Mouse (Mus musculus): Measurements from ENCODE around the gene Fam229a.
"Not testable (repeated sequence)": the region's sequence is repeated elsewhere in the genome, so short reads cannot be mapped to it uniquely, and the experiment has no call there.

Gene Fam229a

GRCm38 (mm10) chr4:129490972-129491880 is at the start of gene Fam229a, which contains the start of gene Tssk3:
Gene Fam229a (plus strand): TSS chr4:129491190.
Gene Tssk3 (minus strand): TSS chr4:129491022.
- no peak for DNase-seq (ENCODE audit: low read depth, low spot score)

- no peak for DNase-seq (ENCODE audit: low read depth, low spot score)
Measured at GRCm38 (mm10) chr4:129447360-129447759, 43.6 kb upstream of the Fam229a start.

DNA sequence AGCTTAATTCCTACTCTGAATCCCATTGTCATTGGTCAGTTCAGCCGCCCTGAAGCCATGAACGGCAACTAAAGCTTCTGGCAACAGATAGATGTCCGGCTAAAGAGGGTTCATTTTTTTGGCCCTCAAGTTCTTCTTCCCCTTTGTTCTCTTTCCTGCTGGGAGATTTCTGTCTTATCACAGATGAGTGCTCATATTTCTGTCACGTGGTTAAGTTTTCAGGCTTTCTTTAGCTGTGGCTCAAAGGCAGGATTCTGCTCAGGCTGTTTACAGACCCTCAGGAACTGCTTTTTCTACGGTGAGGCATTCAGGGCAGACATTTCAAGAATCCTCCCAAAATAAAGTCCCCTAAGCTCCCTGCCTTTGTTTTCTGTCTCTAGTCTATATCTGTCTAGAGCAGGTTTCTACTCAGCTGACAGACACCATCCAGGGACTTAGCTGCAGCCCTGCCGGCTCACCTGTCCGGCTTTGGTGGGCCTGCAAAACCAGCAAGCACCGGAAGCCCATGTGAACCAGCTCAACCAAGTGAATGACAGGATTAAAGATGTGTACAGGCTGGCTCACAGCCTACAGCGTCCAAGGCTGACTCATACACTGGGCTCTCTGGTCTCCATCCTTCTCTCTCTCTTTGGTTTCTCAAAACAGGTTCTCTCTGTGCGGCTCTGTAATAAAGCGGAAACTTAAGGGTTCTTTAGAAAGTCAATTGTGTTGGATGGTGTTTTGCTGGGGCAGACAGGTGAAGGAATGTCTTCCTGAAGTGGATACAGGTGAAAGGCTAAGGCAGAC is 43.0 kb upstream of the Fam229a start:
- no peak for DNase-seq (ENCODE audit: low read depth, low spot score)

GRCm38 (mm10) chr4:129448713-129449112 is 42.3 kb upstream of the Fam229a start:
- DNase-seq (ENCODE audit: low read depth, low spot score): no peak

- no peak for DNase-seq (ENCODE audit: low read depth, low spot score)
Measured at GRCm38 (mm10) chr4:129450851-129451250, 40.1 kb upstream of the Fam229a start.

- DNase-seq (ENCODE audit: low read depth, low spot score): no peak
Measured at GRCm38 (mm10) chr4:129451471-129452169, 39.4 kb upstream of the Fam229a start.

GRCm38 (mm10) chr4:129455265-129455664 is 35.7 kb upstream of the Fam229a start:
- DNase-seq (ENCODE audit: low read depth, low spot score): peak; percentile 74

- DNase-seq (ENCODE audit: low read depth, low spot score): no peak
Measured at GRCm38 (mm10) chr4:129456126-129456525, 34.9 kb upstream of the Fam229a start.

DNA sequence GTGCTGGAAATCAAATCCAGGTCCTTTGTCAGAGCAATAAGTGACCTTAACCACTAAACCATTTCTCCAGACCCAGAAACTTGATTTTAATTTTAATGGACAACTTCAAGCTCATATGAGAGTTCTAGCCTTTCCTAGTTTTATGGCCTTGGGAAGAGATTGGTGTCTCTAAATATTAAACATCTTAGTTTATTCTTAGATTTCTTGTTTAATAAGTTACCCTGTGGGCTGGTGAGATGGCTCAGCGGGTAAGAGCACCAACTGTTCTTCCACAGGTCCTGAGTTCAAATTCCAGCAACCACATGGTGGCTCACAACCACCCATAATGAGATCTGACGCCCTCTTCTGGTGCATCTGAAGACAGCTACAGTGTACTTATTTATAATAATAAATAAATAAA is 33.7 kb upstream of the Fam229a start:
- DNase-seq (ENCODE audit: low read depth, low spot score): not testable (repeated sequence)

DNA sequence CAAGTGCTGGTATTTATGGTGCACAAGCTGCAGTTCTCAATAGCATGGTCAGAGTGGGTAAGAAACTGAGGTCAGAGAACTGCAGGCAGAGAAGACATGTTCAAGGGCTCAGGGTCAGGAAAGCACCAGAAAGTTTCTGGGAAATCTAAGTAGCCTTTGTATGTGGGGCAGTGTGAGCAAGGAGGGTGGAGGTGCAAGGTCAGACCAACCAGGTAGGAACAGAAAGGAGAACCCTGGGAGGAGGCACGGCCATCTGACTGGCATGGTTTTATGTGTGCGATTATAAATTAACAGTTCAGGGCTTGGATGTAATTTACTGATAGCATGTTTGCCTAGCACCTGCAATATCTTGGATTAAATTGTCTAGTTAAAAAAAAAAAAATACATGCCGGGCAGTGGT is 31.3 kb upstream of the Fam229a start:
- no peak for DNase-seq (ENCODE audit: low read depth, low spot score)

GRCm38 (mm10) chr4:129460827-129461182 is 30.2 kb upstream of the Fam229a start:
- no peak for DNase-seq (ENCODE audit: low read depth, low spot score)

DNA sequence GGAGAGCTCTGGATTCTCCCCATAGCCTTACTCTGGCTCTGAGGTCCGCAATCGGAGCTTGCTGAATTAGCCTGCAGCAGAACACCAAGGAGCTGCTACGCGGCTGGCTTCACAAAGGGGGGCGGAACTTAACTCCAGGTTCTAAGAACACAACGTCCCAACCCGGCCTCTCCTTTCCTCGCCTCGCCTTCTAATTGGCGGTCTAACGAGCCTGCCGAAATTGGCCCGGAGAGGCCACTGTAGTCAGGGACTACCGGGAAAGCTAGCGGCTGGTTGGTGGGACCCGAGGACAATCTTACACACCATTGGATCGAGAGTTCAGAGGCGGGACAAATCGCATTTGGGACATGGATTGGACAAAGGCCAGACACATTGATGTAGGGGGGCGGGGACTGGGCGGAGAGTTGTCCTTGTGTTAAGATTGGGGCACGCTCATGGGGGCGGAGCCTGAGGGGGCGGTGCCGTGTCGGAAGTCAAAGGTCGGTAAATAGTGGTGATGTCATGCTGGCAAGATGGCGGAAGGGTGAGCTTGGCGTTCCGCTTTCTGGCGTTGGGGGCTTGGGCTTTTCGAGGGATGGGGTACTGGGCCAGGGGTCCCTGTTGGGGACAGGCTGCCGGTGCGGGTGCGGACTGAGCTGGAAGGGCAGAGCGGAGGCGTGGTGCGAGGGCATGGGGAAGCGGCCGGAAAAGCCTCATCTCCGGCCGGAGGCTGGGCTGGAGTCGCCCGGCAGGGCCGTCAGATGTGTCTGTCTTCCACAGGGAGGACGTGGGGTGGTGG is 29.6 kb upstream of the Fam229a start, which contains the start of gene Bsdc1:
TSS of gene Bsdc1 (plus strand) at position 399 of the 778 bp plus-strand sequence.
- DNase-seq (ENCODE audit: low read depth, low spot score): peak; percentile 100

GRCm38 (mm10) chr4:129462118-129462517 is 28.9 kb upstream of the Fam229a start:
- no peak for DNase-seq (ENCODE audit: low read depth, low spot score)

GRCm38 (mm10) chr4:129463097-129464059 is 27.6 kb upstream of the Fam229a start:
- peak; percentile 82 for DNase-seq (ENCODE audit: low read depth, low spot score)

DNA sequence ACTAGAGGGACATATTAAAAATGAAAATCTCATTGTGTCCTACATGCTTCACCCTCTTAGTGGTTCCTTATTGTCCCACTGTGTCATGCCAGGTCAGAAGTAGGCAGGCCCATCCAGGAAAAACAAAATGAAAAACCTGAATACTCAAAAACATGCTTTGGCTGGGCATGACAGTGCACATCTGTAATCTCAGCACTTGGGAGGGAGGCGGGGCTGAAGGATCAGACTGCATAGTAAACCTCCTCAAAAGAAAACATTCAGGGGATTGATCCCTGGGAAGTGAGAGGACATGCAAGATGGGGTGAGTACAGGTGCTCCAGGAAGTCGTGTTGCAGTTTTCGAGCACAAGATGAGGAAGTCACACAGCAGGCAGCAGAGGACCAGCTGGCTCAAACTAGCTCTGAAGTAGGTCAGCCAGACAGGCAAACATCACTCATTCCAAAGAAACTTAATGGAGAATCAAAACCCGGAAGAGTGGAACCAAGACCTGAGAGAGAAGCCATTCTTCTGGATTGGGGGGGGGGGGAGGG is 26.6 kb upstream of the Fam229a start:
- peak; percentile 69 for DNase-seq (ENCODE audit: low read depth, low spot score)

- DNase-seq (ENCODE audit: low read depth, low spot score): no peak
Measured at GRCm38 (mm10) chr4:129476047-129476446, 14.9 kb upstream of the Fam229a start.

- no peak for DNase-seq (ENCODE audit: low read depth, low spot score)
Measured at GRCm38 (mm10) chr4:129479863-129480262, 11.1 kb upstream of the Fam229a start.

GRCm38 (mm10) chr4:129481090-129481489 is 9.9 kb upstream of the Fam229a start:
- no peak for DNase-seq (ENCODE audit: low read depth, low spot score)

DNA sequence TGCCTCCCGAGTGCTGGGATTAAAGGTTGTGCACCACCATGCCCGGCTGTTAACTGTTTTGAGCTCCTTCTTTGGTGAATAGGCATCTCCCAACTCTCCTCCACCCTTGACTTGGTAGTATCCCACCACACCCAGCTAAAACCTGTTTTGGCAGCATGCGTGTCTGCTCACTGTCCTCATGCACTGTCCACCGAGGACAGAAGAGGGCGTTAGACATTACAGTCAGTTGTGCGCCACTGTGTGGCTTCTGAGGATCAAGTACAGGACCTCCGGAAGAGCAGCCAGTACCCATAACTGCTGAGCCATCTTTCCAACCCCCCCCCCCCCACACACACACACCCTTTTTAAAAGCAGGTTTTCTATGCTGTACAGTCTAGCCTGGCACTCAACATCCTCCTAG is 3.7 kb downstream of the Fam229a start:
- no peak for DNase-seq (ENCODE audit: low read depth, low spot score)
